21 mouse cellular contexts compared by ENCODE assay signal in the genomic region with DNA sequence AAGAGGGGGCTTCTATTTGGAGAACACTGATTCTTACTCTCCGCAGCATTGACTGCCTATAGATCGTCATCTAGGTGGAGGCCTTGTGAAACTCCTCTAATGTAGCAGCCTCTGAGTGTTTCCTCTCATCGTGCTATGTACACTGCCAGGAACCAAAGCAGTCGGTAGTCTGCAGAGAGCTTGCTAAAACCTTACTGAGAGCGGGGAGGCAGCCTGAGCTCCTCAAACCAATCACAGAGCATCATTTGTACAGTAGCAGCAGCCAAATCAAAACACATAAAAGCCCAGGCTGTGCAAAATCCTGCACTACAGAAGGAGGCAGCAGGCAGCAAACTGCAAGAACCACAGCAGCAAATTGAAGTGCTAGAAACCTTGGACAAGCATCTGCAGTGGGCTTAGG. TPM values are rescaled to one million over a fixed set of nuclear protein-coding genes. Genes with fewer than 3 reads are reported as not detected.
A peak's percentile ranks its signal among the peaks of the same experiment; 100 is the strongest.
DNase-seq lines count a peak whose midpoint lies in the region; ATAC-seq lines count a peak whose summit lies in the region.
"Had no signal": no experiment of that assay in that cellular context is flagged by ENCODE, and none has a peak within 500 bp of the region (broad histone marks: within the 10 kb centered on the region; RNA-seq: fewer than 3 reads in every experiment).

No protein-coding gene starts in this region.

- peak; percentile 65 for DNase-seq in CD4-positive helper T cell, adult 2 months (ENCODE audit: low read depth, low spot score)
- DNase-seq in CD4-positive, CD25-positive, alpha-beta regulatory T cell, adult 2 months (ENCODE audit: low read depth, low spot score) = peak; percentile 66
- DNase-seq in thymus, postnatal 4 days = peak; percentile 26
- no peak for DNase-seq in adrenal gland, postnatal 25 days
- DNase-seq in c-Kit-positive CD71-positive TER-119-positive erythroid progenitor cells, embryonic 14.5 days (ENCODE audit: low spot score) = no peak
- DNase-seq: adrenal gland, adult 2 months; adrenal gland, postnatal 36 days; cerebellum, adult 11 months; cerebellum, adult 8-10 months; cerebellum, postnatal 14 days; embryo, embryonic 11 days; gastrocnemius, postnatal 36 days; heart, adult 18-20 months; heart, postnatal 10 days; heart, postnatal 4 days had no signal

- peak; percentile 8 for ATAC-seq in inflammation-experienced regulatory T-cells, adult 6 months
- ATAC-seq: forebrain, embryonic 15.5 days; hindbrain, postnatal 0 days; Patski had no signal

RNA-seq across cellular contexts. Expression of gene Gbp9, which starts 25.7 kb away (rescaled TPM):
- 100 to 1,000 TPM in 1 of 3 experiments, 10 to 100 TPM in 2; 66.1 to 118 (median 87.6) TPM for polyA plus RNA-seq in inflammation-experienced regulatory T-cells, adult 6 months (2017; shearing (Covaris generic))
- 6.0 and 8.3 TPM in 2 replicates for total RNA-seq in adrenal gland, postnatal 25 days (2021)

RNA-seq across cellular contexts. Expression of gene Gbp8, which starts 25.7 kb away (rescaled TPM):
- polyA plus RNA-seq in inflammation-experienced regulatory T-cells, adult 6 months (2017; shearing (Covaris generic)) = 100 to 1,000 TPM in 1 of 3 experiments, 10 to 100 TPM in 2; 75.7 to 119 (median 99.7) TPM
- total RNA-seq in adrenal gland, postnatal 25 days (2021) = 0.12 TPM in 1 of 2 replicates, not detected in the other
- polyA plus RNA-seq: forebrain, embryonic 10.5 days had no signal

RNA-seq across cellular contexts. Expression of gene Gbp4, which starts 25.7 kb away (rescaled TPM):
- polyA plus RNA-seq in inflammation-experienced regulatory T-cells, adult 6 months (2017; shearing (Covaris generic)) = 100 to 1,000 TPM; 232 to 267 (median 237) TPM
- 4.0 and 4.7 TPM in 2 replicates for total RNA-seq in adrenal gland, postnatal 25 days (2021)
- total RNA-seq: common myeloid progenitor, adult 5-6 weeks had no signal

Comparison
In these comparisons a context has a peak if more than half of its experiments do, and no peak if none do; other contexts are left out.
1. DNase-seq: peak in CD4-positive helper T cell, adult 2 months (single experiment), CD4-positive, CD25-positive, alpha-beta regulatory T cell, adult 2 months (single experiment) and thymus, postnatal 4 days (single experiment); none in adrenal gland, postnatal 25 days (single experiment) and c-Kit-positive CD71-positive TER-119-positive erythroid progenitor cells, embryonic 14.5 days (single experiment).